Mouse (Mus musculus): ENCODE results near the gene AI837181.

The AI837181 gene

DNA sequence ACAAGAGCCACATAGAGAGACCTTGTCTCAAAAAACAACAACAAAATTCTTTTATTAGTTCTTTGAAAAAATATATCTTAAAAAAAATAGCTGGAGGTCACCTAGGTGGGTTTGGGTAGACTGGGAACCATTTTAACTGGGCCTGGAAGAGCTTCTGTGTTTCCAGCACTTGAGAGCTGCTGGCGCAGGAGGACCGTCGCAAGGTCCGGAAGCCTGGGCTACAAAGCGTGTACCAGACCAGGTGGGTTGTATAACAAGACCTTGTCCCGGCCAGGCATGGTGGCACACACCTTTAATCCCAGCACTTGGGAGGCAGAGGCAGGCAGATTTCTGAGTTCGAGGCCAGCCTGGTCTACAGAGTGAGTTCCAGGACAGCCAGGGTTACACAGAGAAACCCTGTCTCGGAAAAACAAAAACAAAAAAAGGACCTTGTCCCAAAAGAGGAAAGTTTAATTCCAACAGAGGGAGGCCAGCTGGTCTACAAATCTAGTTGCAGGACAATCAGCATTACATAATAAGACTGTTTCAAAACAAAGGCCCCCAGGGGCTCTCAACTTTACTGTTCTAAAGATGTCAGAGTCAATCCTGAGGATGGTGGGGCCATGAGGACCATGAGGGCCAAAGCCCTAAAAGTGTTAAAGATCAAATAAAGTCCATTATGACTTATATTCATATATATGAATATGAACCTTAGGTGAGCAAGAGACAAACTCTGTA is 6.0 kb upstream of the AI837181 start:
- no peak for DNase-seq

DNA sequence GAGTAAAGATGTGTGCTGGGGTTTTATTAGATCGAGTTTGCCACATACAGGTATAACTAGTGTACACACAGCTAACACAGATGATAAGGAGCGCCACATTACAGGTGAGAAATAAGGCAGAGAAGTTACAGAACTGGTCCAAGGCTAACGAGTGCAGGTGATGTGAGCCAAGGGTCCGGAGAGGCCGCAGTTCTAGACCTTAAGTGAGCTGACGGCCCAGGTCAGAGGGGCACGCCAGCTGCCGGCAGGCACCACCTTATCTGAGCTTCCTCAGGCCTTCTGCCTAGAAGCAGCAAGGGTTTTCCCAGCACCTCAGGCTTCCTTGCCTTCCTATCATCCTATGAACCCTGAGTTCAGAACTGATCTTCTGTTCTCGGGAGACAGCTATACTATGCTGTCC is 5.3 kb upstream of the AI837181 start:
- DNase-seq, result no peak

DNA sequence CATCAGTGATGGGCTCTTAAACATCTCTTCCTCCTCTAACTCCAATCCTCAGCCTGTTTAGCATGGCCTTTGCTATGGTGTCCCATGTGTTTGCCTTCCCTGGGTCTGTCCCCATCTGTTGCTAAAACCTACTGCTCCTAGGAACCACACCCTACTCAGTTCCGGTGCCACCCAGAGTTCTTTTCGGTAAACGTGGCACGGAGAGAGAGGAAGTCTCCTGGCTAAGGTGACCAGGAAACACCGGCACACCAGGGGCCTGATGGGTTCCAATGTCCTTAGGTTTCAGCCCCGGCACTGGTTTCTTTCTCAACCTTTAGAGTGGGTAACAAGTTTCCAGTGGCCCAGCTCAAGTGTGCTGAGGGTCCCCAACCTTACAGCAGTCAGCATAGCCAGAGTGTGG is 4.4 kb upstream of the AI837181 start:
- no peak for DNase-seq

DNA sequence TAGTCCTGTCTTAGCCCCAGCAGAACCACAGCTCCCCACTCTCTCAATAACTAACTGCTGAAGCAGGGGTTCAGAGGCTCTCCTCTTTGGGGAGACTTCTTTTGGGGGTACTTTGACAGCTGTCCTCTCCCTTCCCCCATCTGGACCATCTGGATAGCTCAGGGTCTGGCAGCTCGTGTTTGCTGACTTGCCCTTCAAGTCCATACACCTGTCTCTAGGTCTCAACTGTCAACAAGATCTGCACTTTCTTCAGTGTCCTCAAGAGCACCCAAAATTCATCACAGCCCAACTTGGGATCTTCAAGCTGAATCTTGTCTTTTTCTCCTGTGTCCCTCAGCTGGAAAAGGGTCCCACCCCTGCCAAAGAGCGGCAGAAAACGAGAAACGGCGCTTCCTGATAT is 3.2 kb upstream of the AI837181 start:
- no peak for DNase-seq

DNA sequence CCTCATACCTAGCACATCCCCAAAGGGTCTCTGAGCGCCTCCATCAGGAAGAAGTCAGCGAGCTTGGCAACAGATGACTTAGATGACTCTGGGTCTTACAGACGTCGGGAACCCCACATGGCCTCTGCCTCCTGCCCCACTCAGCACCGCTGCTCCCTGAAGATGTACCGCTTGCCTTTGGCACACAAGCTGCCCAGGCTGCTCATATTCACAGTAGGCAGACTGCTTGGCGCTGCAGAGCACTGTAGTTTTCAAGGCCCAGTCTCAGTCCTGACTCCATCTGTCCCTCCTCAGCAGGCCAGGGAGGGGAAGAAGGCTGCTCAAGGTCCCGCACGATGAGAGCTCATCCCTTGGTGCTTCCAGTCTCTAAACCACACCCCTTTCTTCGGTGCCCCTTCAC is 2.7 kb upstream of the AI837181 start:
- no peak for DNase-seq

DNA sequence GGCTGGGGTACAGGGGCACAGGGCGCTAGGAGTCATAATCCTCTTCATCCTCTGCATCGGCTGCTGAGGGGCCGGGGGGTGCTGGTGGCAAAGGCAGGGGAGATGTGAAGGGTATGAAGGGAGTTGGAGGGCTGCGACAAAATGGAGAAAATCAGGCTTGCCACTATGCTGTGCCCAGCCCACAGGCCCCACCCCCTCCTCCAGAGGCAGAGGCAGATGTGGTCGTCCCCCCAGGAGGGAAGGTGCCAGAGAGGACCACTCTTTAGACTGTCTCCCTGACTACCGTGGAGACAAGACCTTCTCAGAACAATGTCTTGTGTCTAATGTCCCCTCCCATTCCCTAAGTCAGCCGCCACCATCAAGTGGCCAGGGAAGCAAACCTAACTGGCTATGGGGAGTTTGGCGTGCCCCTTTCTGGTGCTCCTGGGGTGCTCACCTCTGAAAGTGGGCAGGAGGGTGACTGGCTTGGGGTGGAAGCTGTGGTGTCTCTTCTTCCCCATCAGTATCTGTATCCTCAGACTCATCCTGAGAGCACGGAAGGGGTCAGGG is 2.0 kb upstream of the AI837181 start:
- DNase-seq, result no peak

DNA sequence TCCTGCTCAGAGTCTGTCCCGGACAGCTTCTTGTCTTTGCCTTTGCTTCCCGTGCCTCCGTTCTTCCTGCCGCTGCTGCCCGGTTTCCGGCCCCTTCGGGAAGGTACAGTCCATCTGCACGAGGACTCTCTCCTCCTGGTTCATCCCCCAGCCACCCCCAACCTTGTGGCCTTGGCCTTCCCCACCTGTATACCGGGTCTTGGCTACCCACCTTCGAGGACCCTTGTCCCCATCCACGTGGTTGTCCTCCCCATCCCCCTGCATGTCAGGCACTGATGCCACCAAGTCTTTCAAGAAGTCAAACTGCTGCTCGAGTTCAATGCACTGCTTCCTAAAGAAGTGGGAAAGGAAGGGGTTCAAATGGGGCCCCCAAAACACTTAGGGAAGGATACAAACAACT is 1.4 kb upstream of the AI837181 start:
- no peak for DNase-seq

DNA sequence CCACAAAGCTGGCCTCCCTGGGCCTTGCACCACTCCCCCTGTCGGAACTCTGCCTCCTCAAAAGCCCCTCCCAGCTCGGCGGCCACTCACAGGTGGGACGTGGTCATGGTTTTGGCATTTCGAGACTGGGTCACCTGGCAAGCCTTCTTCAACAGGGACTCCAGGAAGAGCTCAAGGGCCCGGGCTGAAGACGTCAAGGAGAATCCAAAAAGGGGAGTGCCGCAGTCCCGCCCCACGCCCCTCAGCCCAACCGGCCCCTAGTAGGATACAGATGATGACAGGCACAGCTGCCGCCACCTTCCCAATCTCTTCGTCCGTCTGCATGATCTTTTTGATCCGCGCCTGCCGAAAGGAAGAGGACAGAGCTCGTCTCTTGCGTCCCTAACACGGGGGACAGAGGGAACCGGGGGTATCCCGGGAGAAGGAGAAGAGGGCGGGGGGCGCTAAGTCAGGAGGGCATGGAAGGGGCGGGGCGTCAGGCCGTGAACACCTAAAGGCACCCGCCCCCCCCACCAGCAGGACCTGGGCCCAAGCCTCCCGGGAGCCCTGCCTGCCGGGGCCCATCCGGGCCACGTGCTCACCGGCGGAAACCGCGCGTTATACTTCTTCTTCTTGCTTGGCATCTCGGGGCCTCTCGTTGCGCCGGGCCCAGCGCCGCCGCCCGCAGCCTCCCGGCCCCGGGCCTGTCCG is 707 bp upstream of the AI837181 start:
- DNase-seq, result peak; percentile 68 to 72

DNA sequence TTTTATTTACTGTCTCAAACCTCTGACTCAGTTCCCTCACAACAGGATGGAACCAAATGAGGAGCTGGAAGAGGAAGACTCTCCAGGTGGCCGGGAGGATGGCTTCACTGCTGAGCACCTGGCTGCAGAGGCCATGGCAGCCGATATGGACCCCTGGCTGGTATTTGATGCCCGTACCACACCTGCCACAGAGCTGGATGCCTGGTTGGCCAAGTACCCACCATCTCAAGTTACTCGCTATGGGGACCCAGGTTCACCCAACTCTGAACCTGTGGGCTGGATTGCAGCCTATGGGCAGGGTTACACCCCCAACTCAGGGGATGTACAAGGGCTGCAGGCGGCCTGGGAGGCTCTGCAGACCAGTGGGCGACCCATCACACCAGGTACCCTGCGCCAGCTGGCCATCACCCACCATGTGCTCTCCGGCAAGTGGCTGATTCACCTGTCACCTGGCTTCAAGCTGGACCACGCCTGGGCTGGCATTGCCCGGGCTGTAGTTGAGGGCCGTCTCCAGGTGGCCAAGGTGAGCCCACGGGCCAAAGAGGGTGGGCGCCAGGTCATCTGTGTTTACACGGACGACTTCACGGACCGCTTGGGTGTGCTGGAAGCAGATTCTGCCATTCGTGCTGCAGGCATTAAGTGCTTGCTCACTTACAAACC is 1.1 kb downstream of the AI837181 start:
- peak in 1 of 2 experiments; percentile 4 for DNase-seq

DNA sequence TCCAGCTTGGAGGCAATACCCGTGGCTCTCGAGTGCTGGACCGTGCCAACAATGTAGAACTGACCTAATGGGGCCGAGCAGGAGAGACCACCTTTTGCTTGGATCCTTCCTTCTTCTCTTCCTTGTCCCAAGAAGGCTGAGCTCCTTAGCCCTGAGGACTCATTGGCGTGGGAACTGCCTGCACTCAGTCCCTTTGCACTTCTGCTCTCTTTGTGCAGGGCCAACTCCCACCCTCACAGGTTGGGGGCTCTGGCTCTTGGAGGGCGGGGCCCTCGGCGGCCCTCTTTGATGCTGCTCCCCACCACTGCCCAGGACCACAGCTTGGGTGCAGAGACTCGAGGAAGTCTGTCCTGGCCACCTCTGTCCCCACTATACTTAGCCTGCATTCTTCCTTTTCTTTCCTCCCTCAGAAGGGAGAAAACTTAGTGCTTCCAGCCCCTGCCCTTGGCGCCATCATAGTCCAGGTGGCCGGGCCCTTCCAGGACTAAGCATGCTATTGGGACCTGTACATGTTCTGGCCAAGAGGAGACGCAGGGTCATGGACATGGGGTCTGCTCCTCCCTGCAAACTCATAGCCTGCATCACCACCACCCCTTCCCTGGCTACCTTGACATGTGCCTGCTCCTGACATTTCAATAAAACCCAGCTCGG is 1.8 kb downstream of the AI837181 start:
- no peak for DNase-seq

DNA sequence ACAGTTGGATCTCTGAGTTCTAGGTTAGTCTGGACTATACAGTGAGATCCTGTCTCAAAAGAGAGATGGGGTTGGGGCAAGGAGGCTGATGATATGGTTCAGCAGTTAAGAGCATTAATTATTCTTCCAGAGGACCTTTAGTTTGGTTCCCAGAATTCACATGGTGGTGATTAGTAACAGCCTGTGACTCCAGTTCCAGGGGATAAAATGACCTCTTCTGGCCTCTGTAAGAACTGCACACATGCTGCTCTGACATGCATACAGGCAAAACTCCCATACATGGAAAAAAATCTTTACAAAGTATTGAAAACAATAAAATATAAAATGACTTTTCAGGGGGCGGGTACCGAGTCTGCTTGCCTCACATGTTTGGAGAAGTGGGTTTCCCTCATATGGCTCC is 3.1 kb downstream of the AI837181 start:
- peak; percentile 31 to 46 for DNase-seq

DNA sequence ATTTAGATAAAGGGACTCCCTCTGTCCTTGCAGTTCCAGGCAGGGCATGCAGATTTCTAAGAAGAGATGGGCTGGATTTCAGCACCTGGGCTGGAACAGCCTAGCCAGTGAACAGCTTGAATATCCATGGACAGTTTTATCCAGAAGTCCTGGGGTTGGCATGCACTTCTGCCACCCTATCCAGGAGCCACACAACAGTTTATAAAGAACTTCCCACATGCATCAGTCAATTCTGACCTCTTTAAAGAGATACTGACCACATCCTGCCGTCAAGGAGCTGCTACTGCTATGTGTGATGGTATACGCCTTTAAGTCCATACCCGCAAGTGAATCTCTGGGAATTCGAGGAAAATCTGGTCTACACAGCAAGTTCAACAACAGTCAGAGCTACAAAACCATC is 4.3 kb downstream of the AI837181 start:
- no peak for DNase-seq

DNA sequence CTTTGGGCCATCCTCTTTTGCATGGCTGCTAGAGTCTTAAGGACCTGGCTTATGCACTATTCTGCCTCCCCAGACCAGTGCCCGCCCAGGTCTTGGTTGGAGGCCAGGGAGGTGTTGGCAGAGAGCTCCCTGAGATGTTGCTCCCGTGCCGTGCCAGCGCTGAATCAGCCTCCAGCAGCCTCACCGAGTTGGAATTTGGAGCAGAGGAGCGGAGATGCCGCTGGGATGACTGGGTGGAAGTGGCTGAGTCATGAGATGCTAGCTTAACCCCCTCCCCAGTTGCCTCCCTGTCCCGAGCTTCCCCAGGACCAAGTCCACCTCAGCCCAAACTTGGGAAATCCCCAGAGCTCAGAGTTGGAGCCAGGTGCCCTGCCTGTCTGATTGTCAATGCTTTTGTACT is 4.9 kb downstream of the AI837181 start:
- DNase-seq, result no peak

DNA sequence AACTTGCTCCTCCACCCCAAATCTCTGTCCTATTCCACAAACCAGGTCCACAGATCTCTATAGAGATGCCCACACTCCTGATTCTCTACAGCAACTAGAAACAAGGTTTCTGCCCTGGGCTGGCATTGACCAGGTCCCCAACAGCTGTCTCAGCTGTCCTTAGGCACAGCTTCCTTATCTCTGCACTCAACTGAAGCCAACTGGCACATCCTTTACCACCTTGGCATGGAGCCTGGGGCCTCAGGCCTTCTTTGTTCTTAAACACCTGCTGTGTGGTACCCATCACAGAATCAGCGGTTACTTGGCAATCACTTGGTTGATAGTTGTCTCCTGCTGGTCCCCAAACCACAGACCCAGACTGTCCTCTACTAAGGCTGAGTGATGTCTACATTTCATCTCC is 5.5 kb downstream of the AI837181 start:
- no peak for DNase-seq

DNA sequence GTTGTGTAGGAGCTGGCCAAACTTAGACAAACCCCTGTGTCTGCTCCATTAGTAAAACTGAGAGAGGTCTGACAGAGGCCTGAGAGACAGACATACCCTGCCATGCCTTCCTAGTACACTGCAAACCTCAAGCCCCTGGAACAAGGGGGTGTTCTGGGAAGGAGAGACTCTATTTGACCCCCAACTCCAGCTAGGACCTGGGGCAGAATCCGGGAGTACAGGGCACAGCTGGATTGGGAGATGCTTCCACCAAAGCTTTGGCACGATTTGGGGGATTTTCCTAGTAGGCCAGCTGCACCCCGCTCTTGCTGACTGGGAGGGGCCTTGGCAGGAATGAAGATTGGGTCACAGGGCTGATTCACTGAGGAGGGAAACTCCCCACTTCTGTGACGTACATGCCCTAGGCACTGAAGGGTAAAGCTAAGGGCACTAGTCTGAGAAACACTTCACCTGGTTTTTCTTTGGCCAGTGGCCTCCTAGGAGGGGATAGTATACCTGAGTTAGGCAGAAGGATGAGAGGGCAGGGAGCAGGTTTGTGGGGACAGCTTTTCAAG is 7.0 kb downstream of the AI837181 start:
- peak in 1 of 2 experiments; percentile 26 for DNase-seq

DNA sequence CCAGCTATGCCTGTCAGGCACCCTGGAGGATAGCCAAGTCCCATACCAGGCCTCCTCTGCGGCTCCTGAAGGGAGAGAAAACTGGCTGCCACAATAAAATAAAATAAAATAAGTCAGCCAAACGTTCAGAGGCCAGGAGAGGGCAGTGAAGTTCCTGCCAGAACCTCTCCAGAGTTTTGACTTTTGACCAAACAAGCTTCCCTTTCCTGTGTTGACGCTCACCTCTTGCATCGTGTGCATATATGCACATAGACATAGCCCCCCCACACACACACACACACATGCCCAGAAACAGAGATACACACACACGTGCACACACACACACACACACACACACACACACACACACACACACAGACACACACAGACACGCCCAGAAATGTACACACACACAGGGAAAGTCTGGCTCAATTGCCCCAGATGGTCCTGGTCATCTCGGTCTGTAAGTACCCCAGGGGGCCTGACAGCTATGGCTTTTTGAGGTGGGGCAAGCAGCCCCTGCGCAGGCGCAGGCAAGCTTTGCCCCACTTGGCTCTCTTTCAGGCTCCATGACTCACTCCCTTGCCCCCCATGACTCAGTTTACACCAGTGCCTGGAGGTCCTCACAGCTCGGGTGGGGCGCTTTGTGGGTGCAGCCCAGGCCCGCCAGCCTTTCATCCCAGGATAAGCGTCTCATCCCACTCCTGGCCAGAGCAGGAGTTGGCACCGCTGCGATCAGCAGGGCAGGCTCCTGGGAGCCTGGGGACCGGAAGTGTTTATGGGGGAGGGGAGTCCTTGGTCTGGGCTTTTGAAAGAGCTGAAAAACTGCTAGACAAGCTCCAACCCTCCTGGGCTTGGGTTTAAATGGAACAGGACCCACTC is 8.3 kb downstream of the AI837181 start:
- DNase-seq, result peak; percentile 55 to 56

DNA sequence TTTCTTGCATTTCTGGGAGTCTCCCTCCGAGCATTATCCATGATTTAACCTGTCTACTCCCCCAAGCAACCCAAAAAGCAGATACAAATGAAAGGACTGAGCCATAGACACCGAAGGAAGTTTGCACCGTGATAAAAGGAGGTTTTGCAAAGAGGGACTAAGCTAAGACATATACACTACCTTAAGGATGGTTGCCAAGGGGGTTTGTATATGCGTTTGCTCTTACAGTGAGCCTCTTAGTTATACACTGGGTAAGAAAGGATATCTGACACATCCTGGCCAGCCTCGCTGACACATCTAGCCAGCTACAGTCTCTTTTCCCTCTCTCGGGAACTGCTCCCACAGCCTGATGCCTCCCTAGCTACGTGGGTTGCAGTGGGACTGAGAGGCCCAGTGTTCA is 9.0 kb downstream of the AI837181 start:
- no peak for DNase-seq

DNA sequence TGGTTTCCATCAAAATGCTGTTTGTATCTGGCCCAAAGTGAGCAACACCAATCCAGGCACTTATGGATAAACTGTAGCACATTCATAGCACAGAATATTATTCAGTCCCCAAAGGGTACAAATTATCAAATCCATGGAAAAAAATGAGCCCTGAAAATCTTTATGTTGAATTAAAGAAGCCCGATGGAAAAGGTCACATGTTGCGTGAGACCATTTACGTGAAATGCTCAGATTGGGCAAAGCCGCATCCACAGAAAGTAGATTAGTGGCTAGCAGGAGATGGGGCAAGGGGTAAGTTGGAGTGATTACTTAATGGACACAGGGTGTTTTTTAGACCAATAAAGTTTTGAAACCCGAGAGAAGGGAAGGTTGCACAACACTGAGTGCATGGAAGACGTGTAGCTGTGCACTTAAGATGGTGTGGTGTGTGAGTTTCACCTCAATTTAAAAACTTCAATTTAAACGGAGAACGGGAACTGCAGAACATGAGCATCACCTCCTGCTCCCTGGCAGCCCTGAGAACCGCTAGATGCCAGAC is 19.5 kb downstream of the AI837181 start:
- no peak for DNase-seq

DNA sequence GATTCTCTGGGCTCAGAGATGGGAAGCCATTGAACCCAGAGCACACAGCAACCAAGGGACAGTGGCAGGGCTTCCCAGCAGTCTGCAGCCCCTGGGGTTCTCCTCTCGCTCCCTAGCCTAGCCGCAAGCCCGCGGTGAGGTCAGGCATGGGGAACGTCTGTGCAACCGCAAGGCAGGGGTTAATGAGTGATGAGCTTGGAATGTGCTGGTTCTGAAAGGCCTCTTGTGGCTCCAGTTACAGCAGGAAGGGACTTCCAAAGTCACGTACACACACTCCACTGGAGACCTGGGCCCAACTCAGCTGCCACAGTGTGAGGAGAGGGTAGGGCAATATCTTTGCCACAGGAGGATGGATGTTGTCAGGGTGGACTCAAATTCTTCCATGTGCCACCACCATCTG is 20.0 kb downstream of the AI837181 start:
- no peak for DNase-seq

DNA sequence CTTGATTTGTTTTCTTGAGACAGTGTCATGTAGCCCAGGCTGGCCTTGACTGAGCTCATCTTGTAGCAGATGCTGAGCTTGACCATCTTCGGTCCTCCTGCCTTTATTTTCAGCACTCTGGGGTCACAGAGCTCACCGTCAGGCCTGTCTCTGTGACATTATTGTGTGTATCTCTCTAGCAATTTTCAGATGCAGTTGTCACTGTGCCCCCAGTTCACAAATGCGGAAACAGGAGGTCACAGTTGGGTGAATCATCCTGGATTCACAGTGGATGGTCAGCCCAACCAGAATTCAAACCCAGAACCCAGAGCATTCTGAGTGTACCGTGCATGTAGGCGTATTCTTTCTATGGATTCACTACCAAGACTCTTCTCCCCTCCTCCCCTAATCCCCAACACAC is 20.8 kb downstream of the AI837181 start:
- DNase-seq, result no peak

DNA sequence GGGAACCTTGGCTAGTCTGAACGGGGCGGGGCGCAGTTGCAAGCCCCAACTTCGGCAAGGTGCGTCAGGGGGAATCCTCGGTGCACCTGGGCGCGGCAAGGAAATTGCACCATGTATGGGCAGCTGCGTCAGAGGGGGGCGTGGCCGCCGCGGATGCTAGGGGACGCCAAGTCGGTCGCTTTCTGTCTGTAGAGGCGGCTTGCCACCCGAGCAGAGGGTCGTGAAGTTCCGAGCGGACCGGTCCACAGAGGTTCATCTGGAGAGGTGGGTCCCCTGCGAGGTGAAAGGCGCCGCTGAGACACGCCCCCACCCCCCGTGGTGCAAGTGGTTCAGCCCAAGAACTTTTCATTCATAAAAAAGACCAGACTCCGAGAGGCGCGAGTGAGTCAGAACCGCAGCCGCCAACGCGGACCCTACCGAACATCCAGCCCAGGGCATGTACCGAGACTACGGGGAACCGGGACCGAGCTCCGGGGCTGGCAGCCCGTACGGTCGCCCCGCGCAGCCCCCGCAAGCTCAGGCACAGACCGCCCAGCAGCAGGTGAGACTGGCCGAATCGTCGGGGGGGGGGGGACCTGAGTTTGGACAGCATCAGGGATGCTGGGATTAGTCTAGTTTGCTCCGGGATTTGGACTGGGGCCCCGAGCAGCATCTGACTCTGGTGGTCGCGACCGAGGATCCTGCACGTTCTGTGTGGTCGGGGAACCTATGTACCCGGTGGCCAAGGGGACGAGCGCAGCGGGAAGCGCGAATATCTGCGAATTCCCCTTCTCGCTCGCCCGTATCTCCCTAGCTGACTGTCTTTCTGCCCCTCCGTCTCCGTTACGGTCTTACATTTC is 22.8 kb downstream of the AI837181 start, which contains the start of gene Fosl1:
TSS of gene Fosl1 (plus strand) at position 33 of the 839 bp plus-strand sequence.
- DNase-seq, result peak; percentile 92 to 93
